Mouse (Mus musculus) lung, postnatal 14 days (tissue): Measurements from ENCODE around the gene Snrnp25.

ENCODE experiments used
- DNase-seq: peaks from one replicate; pipeline ENCODE4 v3.0.0; 2021

Snrnp25 gene

GRCm38 (mm10) chr11:32205058-32205873 is at the start of gene Snrnp25:
Gene Snrnp25, plus strand, starts transcription at chr11:32205415.
- peak; percentile 96 for DNase-seq

- DNase-seq: no peak
Observed at GRCm38 (mm10) chr11:32156854-32157630, 48.2 kb upstream of the Snrnp25 start.

- no peak for DNase-seq
Observed at GRCm38 (mm10) chr11:32157791-32158594, 47.2 kb upstream of the Snrnp25 start.

DNA sequence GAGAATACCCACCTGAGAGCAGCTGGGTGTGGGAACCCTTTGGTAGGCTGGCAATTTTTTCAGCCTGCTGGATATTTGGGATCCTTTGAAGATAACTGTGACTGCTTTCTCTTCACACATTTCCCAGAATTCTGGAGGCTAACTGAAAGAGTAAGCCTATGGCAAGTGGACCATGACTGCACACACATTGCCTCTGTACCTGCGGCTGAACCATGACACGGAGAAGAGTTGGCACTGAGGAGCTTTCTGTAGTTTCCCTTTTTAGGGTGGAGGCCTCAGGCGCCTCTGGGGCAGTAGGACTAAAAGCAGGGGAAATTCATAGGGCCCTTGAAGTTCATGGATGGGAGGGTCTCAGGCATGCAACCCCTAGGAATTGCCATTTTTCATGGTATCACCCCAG is 46.0 kb upstream of the Snrnp25 start:
- DNase-seq: no peak

DNA sequence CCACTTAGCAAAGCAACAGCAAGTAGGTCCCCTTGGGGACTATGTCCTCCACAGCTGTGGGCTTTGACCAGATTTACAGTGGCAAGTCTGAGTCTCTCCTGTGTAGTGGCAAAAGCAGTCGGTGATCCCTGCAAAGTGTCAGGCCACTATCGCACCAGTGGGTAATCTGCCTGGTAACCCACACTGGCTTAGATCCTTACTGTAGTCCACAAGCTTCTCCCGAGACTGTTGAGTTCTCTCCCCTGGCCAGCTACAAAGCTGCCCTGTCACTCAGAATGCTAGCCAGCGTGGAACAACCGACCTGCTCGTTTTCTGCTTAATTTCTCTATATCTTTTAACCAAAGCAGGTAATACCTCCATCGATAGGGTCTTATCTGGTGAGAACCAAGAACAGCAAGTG is 44.9 kb upstream of the Snrnp25 start:
- DNase-seq: no peak

GRCm38 (mm10) chr11:32161500-32161899 is 43.7 kb upstream of the Snrnp25 start:
- DNase-seq: peak; percentile 18

GRCm38 (mm10) chr11:32161922-32162804 is 43.1 kb upstream of the Snrnp25 start:
- peak; percentile 82 for DNase-seq

- no peak for DNase-seq
Observed at GRCm38 (mm10) chr11:32166683-32167082, 38.5 kb upstream of the Snrnp25 start.

GRCm38 (mm10) chr11:32178506-32178905 is 26.7 kb upstream of the Snrnp25 start:
- no peak for DNase-seq

GRCm38 (mm10) chr11:32181246-32181645 is 24.0 kb upstream of the Snrnp25 start:
- DNase-seq: no peak

DNA sequence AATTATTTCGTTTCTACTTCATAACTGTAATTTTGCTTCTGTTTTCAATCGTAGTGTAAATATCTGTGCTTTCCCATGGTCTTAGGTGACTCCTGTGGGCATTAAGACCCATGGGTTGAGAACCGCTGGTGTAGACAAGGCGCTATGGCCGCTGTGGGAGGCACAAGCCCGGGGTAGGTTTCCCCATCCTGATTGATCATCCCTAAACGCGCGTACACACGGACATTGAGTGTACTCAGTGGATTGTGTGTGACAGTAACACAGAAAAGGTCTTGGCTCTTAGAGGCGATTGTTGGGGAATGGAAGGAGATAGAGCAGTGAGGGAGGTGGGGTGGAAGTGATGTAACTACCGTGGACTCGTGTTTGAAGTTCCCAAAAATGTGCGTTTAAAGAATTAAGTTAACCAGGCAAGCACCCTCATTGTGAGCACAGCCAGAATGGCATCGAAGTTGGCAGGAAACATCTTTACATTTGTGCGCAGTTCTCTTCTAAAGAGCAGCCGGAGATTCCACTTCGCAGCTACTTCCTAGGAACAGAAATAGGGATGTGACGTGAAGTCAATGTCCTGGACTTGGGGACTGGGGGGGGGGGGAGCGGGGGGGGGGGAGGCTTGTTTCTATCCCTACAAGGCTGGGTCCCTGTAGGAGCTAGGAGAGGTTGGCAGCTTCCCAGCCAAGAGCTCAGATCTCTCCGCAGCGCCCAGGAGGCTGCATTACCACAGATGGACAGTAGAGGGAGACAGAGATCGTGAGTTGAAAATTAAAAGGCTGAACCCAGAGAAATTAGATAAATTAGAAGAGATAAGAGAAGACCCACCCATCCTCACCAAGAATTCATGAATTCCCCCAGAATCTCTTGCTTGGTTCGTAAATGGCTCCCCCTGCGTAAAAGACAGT is 23.0 kb upstream of the Snrnp25 start:
- DNase-seq: peak; percentile 87

DNA sequence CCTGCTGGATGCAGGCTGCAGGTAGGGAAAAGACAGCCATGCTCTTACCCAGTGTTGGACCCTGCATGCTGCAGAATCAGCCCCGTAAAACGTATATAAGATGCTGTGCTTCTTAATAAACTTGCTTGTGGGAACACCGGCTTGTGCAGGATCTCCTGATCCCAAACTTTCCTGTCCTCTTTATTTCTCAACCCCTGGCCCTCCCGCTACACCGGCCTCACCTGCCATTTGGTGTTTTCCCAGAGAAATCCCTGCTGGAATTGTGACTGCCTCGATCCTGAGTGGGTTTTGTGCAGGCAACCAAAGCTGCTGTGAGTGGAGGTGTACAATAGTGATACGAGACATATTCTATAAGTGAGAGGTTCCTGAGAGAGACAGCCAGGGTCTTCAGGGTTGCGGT is 20.7 kb upstream of the Snrnp25 start:
- no peak for DNase-seq

GRCm38 (mm10) chr11:32186031-32186430 is 19.2 kb upstream of the Snrnp25 start:
- DNase-seq: no peak

DNA sequence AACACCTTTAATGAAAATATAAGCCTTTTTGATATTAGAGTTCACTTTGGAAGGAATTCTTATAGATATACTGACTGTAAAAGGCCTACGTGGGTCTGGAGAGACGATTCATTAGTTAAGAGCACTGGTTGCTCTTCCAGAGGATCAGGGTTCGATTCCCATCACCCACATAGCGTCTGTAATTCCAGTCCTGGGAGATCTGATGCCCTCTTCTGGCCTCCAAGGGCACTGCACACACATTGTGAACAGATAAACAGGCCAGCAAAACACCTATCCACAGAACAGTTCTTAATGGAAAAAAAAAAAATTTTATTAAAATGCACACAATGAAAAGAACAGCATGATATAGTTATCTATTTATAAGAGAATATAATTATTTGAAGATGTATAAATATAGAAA is 18.0 kb upstream of the Snrnp25 start:
- DNase-seq: no peak

- no peak for DNase-seq
Observed at GRCm38 (mm10) chr11:32188881-32189280, 16.3 kb upstream of the Snrnp25 start.

DNA sequence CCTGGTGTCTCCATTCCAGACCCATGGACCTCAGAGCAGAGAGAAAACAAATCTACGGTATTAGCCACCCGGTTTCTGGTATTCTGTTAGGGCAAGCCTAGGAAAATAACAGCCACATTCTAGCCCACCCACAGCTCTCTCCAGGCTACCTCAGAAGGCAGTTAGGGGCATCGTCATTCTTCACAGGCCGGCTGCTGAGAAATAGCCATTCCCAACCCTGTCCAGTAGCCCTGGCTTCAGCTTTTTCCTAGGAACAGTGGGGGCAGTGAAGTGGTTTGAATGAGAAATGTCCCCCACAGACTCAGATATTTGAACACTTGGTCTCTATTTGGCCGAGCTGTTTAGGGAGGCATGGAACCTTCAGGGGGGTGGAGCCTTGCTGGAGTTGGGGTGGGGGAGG is 15.8 kb upstream of the Snrnp25 start:
- no peak for DNase-seq

- peak; percentile 21 for DNase-seq
Observed at GRCm38 (mm10) chr11:32190119-32190518, 15.1 kb upstream of the Snrnp25 start.

DNA sequence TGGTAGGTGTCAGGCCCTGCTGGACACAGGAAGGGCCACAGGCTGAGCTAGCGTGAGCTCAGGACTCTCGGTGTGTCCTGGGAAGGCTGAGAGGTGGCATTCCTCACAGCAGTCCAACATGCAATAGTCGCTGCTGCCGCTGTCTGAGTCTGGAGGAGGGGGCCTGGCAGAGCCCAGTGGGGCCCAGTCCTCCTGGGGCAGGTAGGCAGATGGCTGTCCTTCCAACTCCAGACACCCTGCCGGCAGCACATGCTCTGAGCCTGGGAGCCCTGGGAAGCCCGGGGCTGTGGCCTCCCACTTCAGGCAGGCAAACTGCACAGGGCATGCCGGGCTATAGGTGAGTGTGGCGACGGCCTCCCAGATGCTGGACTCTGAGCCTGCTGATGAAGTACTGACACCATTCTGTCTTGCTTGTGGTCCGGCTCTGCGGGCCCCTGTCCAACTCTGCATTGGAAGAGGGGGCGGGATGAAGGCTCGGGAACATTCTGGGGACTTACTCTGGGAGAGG is 14.6 kb upstream of the Snrnp25 start:
- no peak for DNase-seq

- no peak for DNase-seq
Observed at GRCm38 (mm10) chr11:32193156-32193555, 12.1 kb upstream of the Snrnp25 start.

DNA sequence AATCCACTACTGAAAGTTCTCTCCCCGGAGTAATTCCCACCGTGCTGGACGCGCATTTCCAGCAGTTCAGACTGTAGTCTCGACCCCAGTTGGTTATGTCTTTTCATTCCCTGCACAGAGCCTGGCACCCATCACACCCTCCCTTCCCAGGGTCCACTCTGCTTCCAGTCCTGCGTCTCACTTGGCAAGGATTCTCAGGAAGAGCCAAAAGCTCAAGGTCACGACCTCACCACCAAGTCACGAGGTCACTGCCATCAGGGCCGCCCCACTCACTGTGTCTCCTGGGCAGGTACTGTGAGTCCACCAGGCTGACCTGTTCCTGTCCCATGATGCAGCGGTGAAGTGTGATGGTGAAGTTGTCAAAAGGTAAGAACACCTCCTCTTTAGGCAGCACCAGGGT is 11.1 kb upstream of the Snrnp25 start:
- DNase-seq: no peak

GRCm38 (mm10) chr11:32194626-32195025 is 10.6 kb upstream of the Snrnp25 start:
- no peak for DNase-seq
